Mouse (Mus musculus) kidney, adult 2 months (tissue): Measurements from ENCODE around the gene Sox30. TPM values are rescaled to one million over a fixed set of nuclear protein-coding genes. Genes with fewer than 3 reads are reported as not detected.

Experiments
- DNase-seq: peaks from one replicate; pipeline ENCODE4 v3.0.0; 2021
- H3K27ac ChIP-seq: fragments of 200-500 bp; 2 replicates; pipeline ENCODE4 v1.5.1; 2012; ENCODE audit warnings: low read depth, low read length, control low read depth, inconsistent platforms; ENCODE audit not compliant: insufficient read depth
- H3K27me3 ChIP-seq: fragments of 200-500 bp; replicated peaks from 2 replicates; pipeline ENCODE4 v1.6.1; 2012; ENCODE audit warnings: mild to moderate bottlenecking, moderate library complexity, low read length, inconsistent platforms; ENCODE audit not compliant: control insufficient read depth, insufficient read depth
- H3K36me3 ChIP-seq: fragments of 200-500 bp; 2 replicates; pipeline ENCODE4 v1.6.1; 2012; ENCODE audit warnings: mild to moderate bottlenecking, moderate library complexity, low read length, inconsistent platforms; ENCODE audit not compliant: control insufficient read depth, insufficient read depth
- H3K4me1 ChIP-seq: fragments of 200-500 bp; 2 replicates; pipeline ENCODE4 v1.6.1; 2011; ENCODE audit warnings: low read length; ENCODE audit not compliant: control insufficient read depth, insufficient read depth
- H3K4me3 ChIP-seq: fragments of 200-500 bp; 2 replicates; pipeline ENCODE4 v1.5.1; 2011; ENCODE audit warnings: mild to moderate bottlenecking, low read depth, low read length, control low read depth; ENCODE audit not compliant: insufficient read depth
- CTCF ChIP-seq: fragments of 200-500 bp; conservative IDR thresholded peaks from 2 replicates; pipeline ENCODE4 v1.5.1; 2011; ENCODE audit warnings: low read depth, mild to moderate bottlenecking, control low read depth, low read length, moderate library complexity, mixed read lengths; ENCODE audit not compliant: insufficient read depth, insufficient read length
- POLR2A ChIP-seq: fragments of 200-500 bp; IDR thresholded peaks from one replicate; pipeline ENCODE4 v1.6.1; 2011; ENCODE audit warnings: low read depth, low read length, control low read depth
- WGBS: fragments of 180-500 bp; shearing (Covaris S2); methylation state at CpG from one replicate; pipeline ENCODE4 v1.1.7; 2018; 5-methylcytosine and 5-hydroxymethylcytosine counted together
- polyA plus RNA-seq: library from polyadenylated mRNA; depleted of rRNA; stranded (reverse); fragments of >200 nt; gene quantifications from 2 replicates; pipeline ENCODE4 v1.2.3, GENCODE M21; 2012

Gene Sox30
- polyA plus RNA-seq, 1 experiment: 0.11 TPM

DNA sequence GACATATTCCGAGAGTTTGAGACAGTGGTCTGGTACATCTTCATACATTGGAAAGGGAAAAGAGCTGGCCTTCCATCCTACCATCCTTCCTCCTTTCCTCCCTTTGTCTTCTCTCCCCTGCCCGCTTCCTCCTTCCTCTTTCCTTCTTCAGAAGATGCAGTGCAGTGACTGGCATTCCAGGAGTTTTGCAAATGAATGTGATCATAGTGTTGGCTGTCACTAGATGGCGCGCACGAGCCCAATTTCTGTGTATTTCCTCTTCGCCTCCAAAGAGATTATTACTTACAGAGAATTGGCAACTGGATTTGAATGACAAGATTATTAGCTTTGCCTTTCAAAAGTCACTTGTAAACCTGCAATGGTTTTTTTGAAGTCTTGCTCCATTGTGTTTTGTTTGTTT is 36.0 kb downstream of the Sox30 start:
- H3K4me3 ChIP-seq: no peak overlapping the region
- WGBS: 23% methylated on average over 6 of the region's 6 CpGs
- no peaks in the 10 kb centered on the region for H3K36me3 ChIP-seq
- no peaks in the 10 kb centered on the region for H3K27me3 ChIP-seq
- DNase-seq: peak; percentile 58
- TF ChIP-seq CTCF: peak; percentile 74
- no peak for TF ChIP-seq POLR2A
- H3K27ac ChIP-seq: no peak overlapping the region
- no peaks in the 10 kb centered on the region for H3K4me1 ChIP-seq

DNA sequence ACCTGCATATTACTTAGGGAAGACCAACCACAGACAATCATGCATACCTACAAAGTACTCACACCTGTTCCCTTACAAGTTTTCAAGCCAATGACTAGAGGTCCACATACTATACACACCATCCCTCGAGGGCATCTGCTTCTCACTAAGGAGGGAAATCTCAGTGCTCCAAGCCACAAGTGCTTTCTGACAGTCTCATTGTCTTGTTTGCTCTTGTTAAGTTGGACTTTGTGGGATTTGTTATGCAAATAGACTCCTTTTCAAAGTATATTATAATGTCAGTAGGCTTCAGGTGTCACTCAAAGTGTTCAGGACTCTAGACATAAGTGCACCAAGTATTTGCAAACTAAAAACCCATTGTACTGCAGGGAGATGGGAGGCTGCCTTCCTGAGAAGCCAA is 40.1 kb downstream of the Sox30 start:
- 91% methylated on average over 1 of the region's 1 CpGs for WGBS
- Histone ChIP-seq H3K36me3 (no peaks in the 10 kb centered on the region), H3K4me1 (no peaks in the 10 kb centered on the region), H3K27ac (no peak overlapping the region), H3K4me3 (no peak overlapping the region), H3K27me3 (no peaks in the 10 kb centered on the region)
- no peak for TF ChIP-seq CTCF
- TF ChIP-seq POLR2A: no peak
- no peak for DNase-seq

DNA sequence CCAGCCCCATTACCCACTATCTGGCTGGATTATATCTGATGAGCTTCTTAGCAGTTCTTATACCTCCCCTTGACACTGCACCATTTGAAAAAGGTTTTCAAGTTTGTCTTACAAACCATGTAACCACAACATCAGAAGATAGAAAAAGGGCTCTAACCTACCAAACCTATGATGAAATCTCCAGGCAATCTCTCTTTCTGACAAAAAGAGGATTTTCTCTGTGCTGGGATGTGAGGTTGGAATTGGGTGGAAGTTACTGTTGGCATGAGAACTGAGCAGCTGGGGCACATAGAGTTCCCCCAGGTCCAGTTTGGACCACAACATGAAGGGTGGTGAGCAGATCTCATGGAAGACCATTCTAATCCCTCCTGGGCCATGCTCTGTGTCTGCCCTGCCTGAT is 41.7 kb downstream of the Sox30 start:
- Histone ChIP-seq H3K36me3 (no peaks in the 10 kb centered on the region), H3K4me3 (no peak overlapping the region), H3K27ac (no peak overlapping the region), H3K4me1 (no peaks in the 10 kb centered on the region), H3K27me3 (no peaks in the 10 kb centered on the region)
- TF ChIP-seq CTCF (no peak), POLR2A (no peak)
- no peak for DNase-seq

DNA sequence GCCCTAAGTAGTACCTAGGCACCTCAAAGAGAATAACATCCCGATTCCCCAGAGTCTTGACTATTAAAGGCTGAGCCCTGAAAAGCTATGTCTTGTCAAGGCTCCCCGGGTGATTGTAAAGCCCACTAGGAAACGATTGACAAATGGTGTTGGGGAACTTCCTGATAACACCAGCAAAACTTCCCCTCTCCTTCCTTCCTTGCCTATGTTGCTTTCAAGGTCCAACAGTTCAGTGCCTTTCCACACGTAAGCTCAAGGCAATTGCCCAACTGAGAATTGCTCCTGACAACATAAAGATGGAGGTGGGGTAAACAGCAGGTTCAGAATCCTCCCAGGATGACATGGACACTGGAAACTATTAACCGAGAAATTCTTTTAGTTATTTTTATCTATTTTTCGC is 42.9 kb downstream of the Sox30 start:
- H3K4me1 ChIP-seq: no peaks in the 10 kb centered on the region
- no peak for DNase-seq
- H3K4me3 ChIP-seq: no peak overlapping the region
- 66% methylated on average over 6 of the region's 6 CpGs for WGBS
- no peak for TF ChIP-seq CTCF
- no peak for TF ChIP-seq POLR2A
- H3K27ac ChIP-seq: no peak overlapping the region
- no peaks in the 10 kb centered on the region for H3K36me3 ChIP-seq
- H3K27me3 ChIP-seq: no peaks in the 10 kb centered on the region

DNA sequence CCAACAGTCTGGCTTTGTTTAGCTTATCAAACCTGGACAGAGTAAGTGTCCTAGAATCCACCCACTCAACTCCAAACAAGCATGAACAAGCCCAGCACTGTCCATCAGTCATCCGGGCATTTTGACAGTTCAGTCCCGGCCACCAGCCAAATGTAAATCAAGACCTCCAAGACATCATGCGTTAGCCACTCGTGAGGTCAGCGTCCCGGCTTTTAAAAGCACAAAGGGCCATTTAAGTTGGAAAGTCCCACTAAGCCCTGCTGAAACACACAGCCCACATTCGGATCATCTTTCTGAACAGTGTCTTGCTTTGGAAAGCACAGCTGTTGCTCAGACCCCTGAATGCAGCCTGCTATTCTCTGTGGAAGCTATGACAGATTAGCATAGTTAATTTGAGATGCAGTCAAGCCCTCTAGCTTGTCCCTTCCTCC is 45.9 kb downstream of the Sox30 start:
- Histone ChIP-seq H3K4me1 (no peaks in the 10 kb centered on the region), H3K27me3 (no peaks in the 10 kb centered on the region), H3K27ac (no peak overlapping the region), H3K36me3 (no peaks in the 10 kb centered on the region), H3K4me3 (no peak overlapping the region)
- TF ChIP-seq POLR2A (no peak), CTCF (no peak)
- WGBS: 27% methylated on average over 7 of the region's 7 CpGs
- no peak for DNase-seq

DNA sequence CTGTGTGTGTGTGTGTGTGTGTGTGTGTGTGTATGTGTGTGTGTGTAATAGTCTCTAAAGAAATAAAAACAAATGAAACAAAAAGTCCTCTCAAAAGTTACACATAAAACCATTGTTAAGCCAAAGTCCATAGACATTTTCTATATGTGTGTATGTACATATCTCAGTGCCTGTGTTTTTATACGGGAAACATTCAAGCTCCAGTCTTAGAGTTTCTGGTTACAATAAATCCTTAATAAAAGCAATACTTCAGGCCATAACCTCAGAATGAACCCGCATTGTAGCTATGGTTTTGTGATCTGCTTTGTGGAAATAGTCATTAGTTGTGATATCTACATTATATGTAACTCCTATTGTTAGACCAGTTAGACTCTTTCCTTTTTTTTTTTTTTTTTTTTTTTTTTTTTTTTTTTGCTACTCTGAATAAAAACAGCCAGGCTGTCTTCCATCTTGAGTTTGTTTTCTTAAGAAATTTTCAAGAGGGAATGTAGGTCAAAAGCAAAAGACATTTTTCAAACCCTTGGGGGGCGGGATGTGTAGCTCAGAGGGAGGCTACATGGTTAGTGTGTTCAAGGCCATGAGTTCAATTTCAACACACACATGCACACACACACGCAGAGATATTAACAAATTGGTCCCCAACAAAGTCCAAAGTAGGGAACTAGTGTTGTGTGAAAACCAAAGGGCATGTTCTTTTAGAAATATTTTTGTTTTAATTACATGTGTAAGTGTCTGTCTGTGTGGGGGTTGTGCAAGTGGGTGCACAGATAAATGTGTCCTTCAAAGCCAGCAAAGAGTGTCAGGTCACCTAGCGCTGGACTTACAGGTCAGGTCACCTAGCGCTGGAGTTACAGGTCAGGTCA is 48.1 kb downstream of the Sox30 start:
- Histone ChIP-seq H3K4me1 (no peaks in the 10 kb centered on the region), H3K36me3 (no peaks in the 10 kb centered on the region), H3K4me3 (no peak overlapping the region), H3K27ac (no peak overlapping the region), H3K27me3 (no peaks in the 10 kb centered on the region)
- TF ChIP-seq POLR2A: no peak
- TF ChIP-seq CTCF: no peak
- WGBS: 79% methylated on average over 6 of the region's 6 CpGs
- peak; percentile 15 for DNase-seq

DNA sequence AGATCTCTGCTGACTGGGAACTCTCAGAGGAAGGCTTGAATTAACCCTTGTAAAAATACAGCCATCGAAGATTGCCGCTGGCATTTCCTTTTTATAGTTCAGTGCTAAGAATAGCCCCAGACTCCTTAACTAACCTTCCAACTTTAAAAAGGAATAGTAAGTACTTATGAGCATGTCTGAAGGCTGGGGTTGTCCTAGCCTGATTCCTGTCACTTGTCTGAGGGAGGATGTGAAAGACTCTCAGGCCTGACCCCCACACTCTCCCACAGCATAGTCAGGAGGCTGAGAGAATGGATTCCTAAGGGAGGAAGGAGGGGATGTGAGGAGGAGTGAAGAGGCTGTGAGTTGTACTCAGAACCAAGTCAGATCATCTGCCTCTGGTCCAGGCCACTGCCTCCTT is 49.4 kb downstream of the Sox30 start:
- H3K27me3 ChIP-seq: no peaks in the 10 kb centered on the region
- H3K4me3 ChIP-seq: no peak overlapping the region
- H3K36me3 ChIP-seq: no peaks in the 10 kb centered on the region
- H3K27ac ChIP-seq: no peak overlapping the region
- DNase-seq: peak; percentile 13
- TF ChIP-seq POLR2A (no peak), CTCF (no peak)
- 50% methylated on average over 2 of the region's 2 CpGs for whole genome bisulfite sequencing
- no peaks in the 10 kb centered on the region for H3K4me1 ChIP-seq
